Mouse (Mus musculus) neutrophil, adult 5-6 weeks (primary cell): Measurements from ENCODE around the gene Coro1a. TPM values are rescaled to one million over a fixed set of nuclear protein-coding genes. Genes with fewer than 3 reads are reported as not detected.
A peak's percentile ranks its signal among the peaks of the same experiment; 100 is the strongest.
"Not testable (repeated sequence)": the region's sequence is repeated elsewhere in the genome, so short reads cannot be mapped to it uniquely, and the experiment has no call there.

Experiments used
- ATAC-seq: fragments of 151-379, 151-347 bp; 2 replicates; pipeline ENCODE4 v1.8.0; 2017; ENCODE audit warnings: mild to moderate bottlenecking, moderate TSS enrichment; ENCODE audit not compliant: insufficient number of reproducible peaks, poor library complexity, low FRiP score, severe bottlenecking; ENCODE audit errors: extremely low read depth
- total RNA-seq: library from RNA; stranded (forward); fragments of 200-1000 nt; gene quantifications from 2 replicates; pipeline ENCODE4 v1.2.3, GENCODE M21; 2017

Gene Coro1a
- total RNA-seq, 1 experiment from 2014 or later: 1,403 TPM

- ATAC-seq: peak; percentile 49; the same call in 1 of the 2 replicates
These were observed 14.3 kb downstream of the Coro1a start for GRCm38 (mm10) chr7:126693256-126693655.

DNA sequence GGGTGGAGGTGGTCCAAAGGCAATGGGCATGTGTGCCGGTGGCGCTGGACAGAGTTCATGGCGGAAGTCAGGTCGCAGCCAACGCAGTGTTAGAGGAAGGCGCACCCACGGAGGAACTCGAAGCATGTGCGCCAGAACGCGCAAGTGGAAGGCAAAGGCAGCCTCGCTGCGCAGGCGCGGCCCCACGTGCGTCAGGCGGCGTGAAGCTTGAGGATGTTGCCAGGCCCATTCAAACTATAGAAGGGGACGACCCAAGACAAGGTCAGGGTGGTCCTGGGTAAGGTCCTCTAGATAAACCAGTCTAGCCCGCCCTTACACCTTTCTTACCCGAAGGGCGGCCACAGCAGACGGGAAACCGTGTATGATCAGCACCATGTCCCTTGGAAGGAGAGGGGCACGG is 15.2 kb downstream of the Coro1a start:
- no peak for ATAC-seq

- no peak for ATAC-seq
These were observed 15.9 kb downstream of the Coro1a start for GRCm38 (mm10) chr7:126691676-126692075.

DNA sequence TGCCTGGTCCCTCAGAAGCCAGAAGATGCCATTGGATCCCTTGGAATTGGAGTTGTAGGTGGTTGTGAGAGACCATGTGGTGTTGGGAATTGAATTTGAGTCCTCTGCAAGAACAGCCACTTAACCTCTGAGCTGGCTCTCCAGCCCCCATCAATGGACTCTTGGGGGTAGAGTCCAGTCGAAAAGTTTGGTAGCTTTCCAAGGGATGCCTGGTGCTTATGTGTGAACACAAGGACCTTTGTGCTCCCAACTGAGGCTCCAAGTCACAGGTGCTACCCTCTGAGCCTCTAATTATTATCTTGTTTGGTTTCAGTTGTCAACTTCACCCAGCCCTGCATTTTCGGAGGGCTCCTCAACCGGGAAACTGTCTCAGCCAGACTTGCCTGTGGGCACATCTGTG is 16.9 kb downstream of the Coro1a start:
- no peak for ATAC-seq

DNA sequence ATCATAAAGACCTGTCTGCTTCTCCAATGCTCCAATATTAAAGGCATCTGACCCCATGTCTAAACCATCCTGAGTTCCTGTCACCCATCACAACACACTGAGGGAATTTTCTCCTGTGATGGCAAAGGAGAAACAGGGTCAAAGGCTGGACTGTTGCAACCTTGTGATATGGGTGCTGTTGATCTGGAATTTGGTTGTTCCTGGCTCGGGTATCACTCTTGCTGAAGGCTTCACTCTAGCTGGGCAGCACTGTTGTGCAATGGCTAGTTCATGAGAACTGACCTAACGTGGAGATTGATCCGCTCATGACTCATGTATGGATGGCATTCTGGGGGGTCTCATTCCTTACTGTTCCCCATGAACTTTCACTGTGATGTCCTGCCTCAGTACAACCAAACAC is 18.6 kb downstream of the Coro1a start:
- no peak for ATAC-seq

- not testable (repeated sequence) for ATAC-seq
These were observed 19.4 kb downstream of the Coro1a start for GRCm38 (mm10) chr7:126688156-126688555.

- no peak for ATAC-seq
These were observed 26.4 kb downstream of the Coro1a start for GRCm38 (mm10) chr7:126681221-126681620.

GRCm38 (mm10) chr7:126679683-126680082 is 27.9 kb downstream of the Coro1a start:
- no peak for ATAC-seq

DNA sequence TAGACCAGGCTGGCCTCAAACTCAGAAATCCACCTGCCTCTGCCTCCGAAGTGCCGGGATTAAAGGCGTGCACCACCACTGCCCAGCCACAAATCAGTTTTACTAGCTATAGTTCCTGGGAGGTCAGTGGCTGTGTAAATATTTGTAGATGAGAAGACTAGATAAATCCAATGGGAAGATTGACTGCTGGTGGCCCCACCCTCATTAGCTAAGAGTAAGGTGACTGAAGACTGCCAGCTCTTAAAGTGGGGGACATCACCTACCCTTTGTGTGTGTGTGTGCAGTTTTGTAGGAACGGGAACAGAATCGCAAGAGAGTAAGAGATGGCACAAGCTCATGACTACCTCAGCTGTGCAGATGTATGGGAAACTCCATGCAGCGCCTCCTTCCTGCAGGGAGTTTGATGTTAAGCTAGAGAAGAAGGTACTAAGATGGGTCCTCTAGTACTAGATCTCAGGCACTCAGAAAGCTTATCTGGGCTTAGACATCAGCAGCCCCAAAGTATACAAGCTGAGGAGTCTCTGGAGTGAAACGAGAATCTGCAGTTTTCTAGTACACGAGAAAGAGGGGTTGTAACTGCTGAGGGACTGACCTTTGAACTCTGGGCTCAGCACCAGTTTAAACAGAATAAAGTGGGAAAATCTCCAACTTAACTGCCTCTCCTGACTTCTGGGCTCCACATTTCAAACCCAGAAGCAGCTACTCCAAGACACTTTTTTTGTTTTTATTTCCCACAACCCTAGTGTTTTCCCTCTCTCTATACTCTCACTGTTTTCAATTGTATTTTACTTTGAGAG is 28.8 kb downstream of the Coro1a start:
- no peak for ATAC-seq

DNA sequence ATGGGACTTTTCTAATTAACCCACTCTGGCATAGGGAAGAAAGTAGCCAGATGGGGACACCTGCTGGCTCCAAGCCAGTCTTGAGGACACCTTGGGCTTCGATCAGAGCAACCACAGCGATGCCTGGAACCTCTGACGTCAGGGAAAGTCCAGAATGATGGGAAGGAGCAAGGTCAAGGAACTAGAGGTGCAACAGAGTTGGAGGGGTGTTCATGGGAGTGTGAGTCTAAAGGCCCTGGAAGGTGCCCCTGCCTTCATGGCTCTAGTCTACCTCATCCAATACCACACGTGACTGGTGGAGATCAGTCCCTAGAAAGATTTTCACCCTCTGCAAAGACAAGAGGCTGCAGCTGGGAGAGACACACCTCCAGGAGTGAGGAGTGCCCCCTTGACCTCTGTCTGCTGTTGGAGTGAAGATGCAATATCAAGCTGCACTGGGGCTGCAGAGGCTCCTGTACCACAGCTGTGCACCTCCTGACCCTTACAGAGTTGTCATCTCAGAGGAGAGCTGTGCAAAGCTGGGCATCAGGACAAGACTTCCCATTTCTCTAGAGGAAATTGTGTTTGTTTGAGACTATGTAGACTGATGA is 30.9 kb downstream of the Coro1a start:
- no peak for ATAC-seq

DNA sequence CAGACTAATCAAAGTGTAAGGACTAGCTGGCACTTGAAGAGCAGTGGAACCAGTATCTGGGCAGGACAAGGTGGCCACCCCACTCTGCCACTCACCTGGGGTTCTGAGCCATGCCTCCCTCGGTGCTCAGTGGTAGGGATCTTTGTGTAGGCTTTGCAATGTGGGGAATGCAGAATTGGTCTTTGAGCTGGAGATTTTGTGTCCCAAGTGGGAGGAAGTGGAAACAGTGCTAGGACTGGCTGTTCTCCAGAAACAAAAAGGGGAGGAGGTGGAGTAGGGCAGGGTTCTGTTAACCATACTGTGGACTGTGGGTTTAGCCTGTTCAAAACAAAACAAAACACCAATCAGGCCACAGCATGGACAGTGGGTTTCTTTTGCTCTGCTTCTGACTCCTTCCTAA is 31.4 kb downstream of the Coro1a start, which contains the start of gene Sult1a1:
TSS of gene Sult1a1 (minus strand) at position 226 of the 400 bp plus-strand sequence.
- no peak for ATAC-seq

DNA sequence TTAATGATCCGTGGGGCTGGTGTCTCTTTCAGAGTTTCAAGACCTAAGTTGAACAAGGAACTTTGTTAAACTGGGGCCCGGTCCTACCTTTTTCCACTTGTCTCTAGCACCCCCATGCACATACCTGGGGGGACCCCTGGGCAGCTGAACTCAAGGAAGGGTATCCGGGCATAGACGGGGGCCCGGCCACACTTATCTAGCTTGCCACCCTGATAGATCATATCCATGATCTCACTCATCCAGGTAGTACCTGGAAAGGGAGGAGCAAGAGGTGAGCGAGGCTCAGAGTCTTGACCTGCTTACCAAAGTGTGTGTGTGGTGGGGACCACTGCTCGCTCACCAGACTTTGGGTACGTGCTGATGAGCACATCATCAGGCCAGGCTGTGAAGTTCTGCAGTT is 32.5 kb downstream of the Coro1a start:
- no peak for ATAC-seq

DNA sequence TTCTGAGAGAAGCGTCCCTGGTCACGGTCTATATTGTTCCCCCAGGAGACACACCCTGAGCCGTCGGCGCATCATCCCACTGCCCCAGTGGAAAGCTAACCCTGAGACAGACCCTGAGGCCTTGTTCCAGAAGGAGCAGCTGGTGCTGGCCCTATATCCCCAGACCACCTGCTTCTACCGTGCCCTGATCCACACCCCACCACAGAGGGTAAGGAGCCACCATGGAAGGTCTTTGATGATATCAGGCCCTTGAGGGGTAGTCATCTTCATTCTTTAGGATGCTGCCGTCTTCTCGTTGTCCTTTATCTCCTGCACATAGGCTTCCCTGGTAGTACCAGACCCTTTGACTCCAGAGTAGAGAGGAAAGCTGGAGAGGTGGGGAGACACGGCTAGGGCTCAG is 35.5 kb downstream of the Coro1a start:
- no peak for ATAC-seq

GRCm38 (mm10) chr7:126670152-126670551 is 37.4 kb downstream of the Coro1a start:
- ATAC-seq: no peak

DNA sequence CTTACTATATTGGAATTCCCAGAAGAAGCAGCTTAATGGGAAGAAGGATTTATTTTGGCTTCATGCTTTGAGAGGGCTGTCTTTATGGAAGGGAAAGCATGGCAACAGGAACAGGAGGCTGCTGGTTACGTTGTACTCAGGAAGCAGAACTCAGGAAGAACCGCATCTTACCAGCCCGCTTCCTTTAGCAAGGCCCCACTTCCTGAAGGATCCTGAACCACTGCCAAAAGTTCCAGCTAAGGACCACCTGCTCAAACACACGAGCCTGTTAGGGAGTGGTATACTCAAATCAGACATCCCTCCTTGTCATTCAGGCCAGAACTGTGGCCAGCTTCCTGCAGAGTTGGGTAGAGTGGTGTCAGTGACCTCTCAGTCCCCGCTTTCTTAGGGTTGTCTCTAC is 39.1 kb downstream of the Coro1a start:
- no peak for ATAC-seq

DNA sequence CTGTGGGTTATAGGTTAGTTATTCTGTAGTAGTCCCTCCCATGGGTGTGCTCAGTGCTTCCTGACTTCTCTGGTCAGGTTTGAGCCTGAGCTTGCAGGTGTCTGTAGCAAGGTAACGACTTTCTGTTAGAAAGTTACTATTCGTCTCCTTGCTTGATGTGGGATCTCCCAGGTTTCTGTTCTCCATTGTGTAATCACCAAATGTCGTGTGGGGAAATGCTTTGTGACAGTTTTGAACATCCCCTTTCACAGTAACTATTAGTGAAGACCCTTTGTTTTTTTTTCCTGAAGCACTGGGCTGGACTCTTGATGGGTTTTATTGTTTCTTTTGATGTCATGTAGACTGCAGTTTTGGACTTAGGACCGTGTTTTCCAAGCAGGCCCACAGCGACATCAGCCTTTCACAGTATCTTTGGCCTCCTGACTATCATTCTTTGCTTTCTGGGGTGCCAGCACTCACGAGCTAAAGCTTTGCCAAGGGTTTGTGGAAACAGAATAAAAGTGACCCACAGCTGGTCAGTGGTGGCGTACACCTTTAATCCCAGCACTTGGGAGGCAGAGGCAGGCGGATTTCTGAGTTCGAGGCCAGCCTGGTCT is 40.0 kb downstream of the Coro1a start:
- no peak for ATAC-seq

GRCm38 (mm10) chr7:126665269-126665668 is 42.3 kb downstream of the Coro1a start:
- no peak for ATAC-seq

- ATAC-seq: no peak
These were observed 43.9 kb downstream of the Coro1a start for GRCm38 (mm10) chr7:126663646-126664045.

DNA sequence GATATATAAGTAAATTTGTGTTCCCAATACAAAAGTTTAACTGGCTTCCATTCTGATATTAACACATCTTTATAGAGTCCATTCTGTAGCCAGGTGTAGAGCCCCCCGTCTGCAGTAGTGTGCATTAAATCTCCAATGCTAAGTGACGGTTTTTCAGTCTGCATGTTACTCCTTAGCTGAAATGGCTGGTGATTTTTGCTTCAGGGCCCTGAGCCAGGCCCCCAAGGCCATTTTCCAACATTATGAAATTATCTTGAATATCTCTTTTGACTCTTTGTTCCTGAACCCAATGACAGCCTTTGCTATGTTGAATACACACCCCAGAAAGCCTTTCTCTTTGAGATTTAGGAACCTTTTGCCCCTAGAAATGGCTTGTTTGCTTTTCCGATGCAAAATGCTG is 47.8 kb downstream of the Coro1a start:
- ATAC-seq: no peak

DNA sequence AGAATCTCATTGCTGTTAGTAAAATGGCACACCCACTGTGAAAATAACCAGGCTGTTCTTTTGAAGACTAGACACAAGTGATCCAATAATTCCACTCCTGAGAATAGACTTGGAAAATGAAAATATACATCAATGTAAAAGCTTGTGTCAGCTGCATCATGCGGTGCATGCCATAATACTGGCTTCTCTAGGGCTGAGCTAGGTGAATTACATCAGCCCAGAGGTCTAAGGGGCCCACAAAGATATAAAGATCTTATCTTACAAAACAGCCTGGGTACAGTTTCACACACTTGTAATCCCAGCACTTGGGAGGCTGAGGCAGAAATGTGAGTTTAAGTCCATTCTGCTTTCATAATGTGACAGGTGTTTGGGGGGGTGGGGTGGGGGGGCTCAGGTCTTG is 50.1 kb downstream of the Coro1a start:
- no peak for ATAC-seq
